Mouse (Mus musculus) heart, embryonic 13.5 days (tissue): ENCODE results near the gene Calcoco1. TPM values are rescaled to one million over a fixed set of nuclear protein-coding genes. Genes with fewer than 3 reads are reported as not detected.
A peak's percentile ranks its signal among the peaks of the same experiment; 100 is the strongest.

Source experiments
- ATAC-seq: fragments of 200-750 bp; cut with Nextera tagmentation; 2 replicates; pipeline ENCODE4 v1.8.0; 2017; ENCODE audit warnings: moderate TSS enrichment; ENCODE audit not compliant: insufficient number of reproducible peaks, low FRiP score, low TSS enrichment; ENCODE audit errors: extremely low read depth
- H3K27ac ChIP-seq: fragments of 300-500 bp; sonication (generic); replicated peaks from 2 replicates; pipeline ENCODE4 v1.5.1; 2015; ENCODE audit warnings: moderate library complexity, mild to moderate bottlenecking, inconsistent platforms
- H3K27me3 ChIP-seq: fragments of 300-500 bp; sonication (generic); replicated peaks from 2 replicates; pipeline ENCODE4 v1.6.1; 2015; ENCODE audit warnings: mild to moderate bottlenecking, inconsistent platforms
- H3K36me3 ChIP-seq: fragments of 300-500 bp; sonication (generic); 2 replicates; pipeline ENCODE4 v1.6.1; 2015; ENCODE audit warnings: mild to moderate bottlenecking, inconsistent platforms
- H3K4me1 ChIP-seq: fragments of 300-500 bp; sonication (generic); 2 replicates; pipeline ENCODE4 v1.6.1; 2015; ENCODE audit warnings: inconsistent platforms
- H3K4me2 ChIP-seq: fragments of 300-500 bp; sonication (generic); 2 replicates; pipeline ENCODE4 v1.6.1; 2015; ENCODE audit warnings: inconsistent platforms, mild to moderate bottlenecking, moderate library complexity
- H3K4me3 ChIP-seq: fragments of 300-500 bp; sonication (generic); 2 replicates; pipeline ENCODE4 v1.5.1; 2015; ENCODE audit warnings: moderate library complexity, mild to moderate bottlenecking, inconsistent platforms
- H3K9ac ChIP-seq: fragments of 300-500 bp; sonication (generic); 2 replicates; pipeline ENCODE4 v1.6.1; 2015; ENCODE audit warnings: inconsistent platforms, mild to moderate bottlenecking, moderate library complexity
- H3K9me3 ChIP-seq: fragments of 300-500 bp; sonication (generic); 2 replicates; pipeline ENCODE4 v1.6.1; 2016; ENCODE audit warnings: inconsistent platforms
- WGBS: fragments of 180-500 bp; shearing (Covaris S2); methylation state at CpG from one replicate; pipeline ENCODE4 v1.1.7; 2015; ENCODE audit warnings: mixed read lengths; 5-methylcytosine and 5-hydroxymethylcytosine counted together
- polyA plus RNA-seq: library from polyadenylated mRNA; unstranded; fragments of >200 nt; fragmentation: Nextera tagmentation; extraction: Ambion mirVana; gene quantifications from 2 replicates; pipeline ENCODE4 v1.2.1, GENCODE M21; 2015

Calcoco1 gene
- polyA plus RNA-seq, 1 experiment from 2014 or later, result 50.8 TPM

- peaks cover 90% of the 10 kb centered on the region for H3K27me3 ChIP-seq
- H3K9me3 ChIP-seq, result no peaks in the 10 kb centered on the region
- 83% methylated on average over 19 of the region's 19 CpGs for WGBS
- peaks cover 7% of the 10 kb centered on the region for H3K4me1 ChIP-seq
- H3K9ac ChIP-seq, result no peak overlapping the region
- no peaks in the 10 kb centered on the region for H3K36me3 ChIP-seq
- no peak overlapping the region for H3K27ac ChIP-seq
- no peak for ATAC-seq
- no peak overlapping the region for H3K4me2 ChIP-seq
- H3K4me3 ChIP-seq, result no peak overlapping the region
Observed at GRCm38 (mm10) chr15:102737092-102737491, 15.1 kb upstream of the Calcoco1 start.

GRCm38 (mm10) chr15:102736127-102736944 is 14.4 kb upstream of the Calcoco1 start:
- H3K36me3 ChIP-seq, result no peaks in the 10 kb centered on the region
- peak overlapping the region; percentile 42 for H3K4me3 ChIP-seq
- H3K4me2 ChIP-seq, result peak overlapping the region; percentile 68
- H3K27me3 ChIP-seq, result peaks cover 82% of the 10 kb centered on the region
- WGBS, result 13% methylated on average over 31 of the region's 36 CpGs
- peak overlapping the region; percentile 67 for H3K9ac ChIP-seq
- no peak; the same call in 1 of the 2 replicates for ATAC-seq
- H3K27ac ChIP-seq, result no peak overlapping the region
- H3K9me3 ChIP-seq, result no peaks in the 10 kb centered on the region
- peaks cover 7% of the 10 kb centered on the region for H3K4me1 ChIP-seq

DNA sequence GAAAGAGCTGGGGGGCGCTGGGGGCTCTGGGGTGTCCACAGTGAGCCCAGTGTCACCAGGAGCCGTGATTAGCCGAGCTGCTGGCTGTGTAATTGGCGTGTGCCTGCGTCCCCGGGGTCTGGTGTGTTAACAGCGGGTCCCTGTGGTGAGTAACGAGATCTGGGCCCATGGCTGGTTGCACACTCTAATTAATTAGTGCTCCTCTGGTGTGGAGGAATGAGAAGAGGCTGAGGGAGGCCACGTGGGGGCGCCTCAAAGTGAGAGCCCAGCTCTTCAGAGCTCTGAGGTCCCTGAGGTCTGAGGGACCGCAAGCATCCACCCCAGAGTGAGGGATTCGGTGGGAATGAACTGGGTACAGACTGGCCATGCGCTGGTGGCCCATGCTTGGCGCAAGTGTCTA is 13.1 kb upstream of the Calcoco1 start:
- no peak overlapping the region for H3K27ac ChIP-seq
- no peaks in the 10 kb centered on the region for H3K9me3 ChIP-seq
- H3K4me2 ChIP-seq, result no peak overlapping the region
- peaks cover 79% of the 10 kb centered on the region for H3K27me3 ChIP-seq
- no peak overlapping the region for H3K4me3 ChIP-seq
- ATAC-seq, result no peak
- no peak overlapping the region for H3K9ac ChIP-seq
- WGBS, result 43% methylated on average over 14 of the region's 14 CpGs
- H3K4me1 ChIP-seq, result peaks cover 7% of the 10 kb centered on the region
- no peaks in the 10 kb centered on the region for H3K36me3 ChIP-seq

DNA sequence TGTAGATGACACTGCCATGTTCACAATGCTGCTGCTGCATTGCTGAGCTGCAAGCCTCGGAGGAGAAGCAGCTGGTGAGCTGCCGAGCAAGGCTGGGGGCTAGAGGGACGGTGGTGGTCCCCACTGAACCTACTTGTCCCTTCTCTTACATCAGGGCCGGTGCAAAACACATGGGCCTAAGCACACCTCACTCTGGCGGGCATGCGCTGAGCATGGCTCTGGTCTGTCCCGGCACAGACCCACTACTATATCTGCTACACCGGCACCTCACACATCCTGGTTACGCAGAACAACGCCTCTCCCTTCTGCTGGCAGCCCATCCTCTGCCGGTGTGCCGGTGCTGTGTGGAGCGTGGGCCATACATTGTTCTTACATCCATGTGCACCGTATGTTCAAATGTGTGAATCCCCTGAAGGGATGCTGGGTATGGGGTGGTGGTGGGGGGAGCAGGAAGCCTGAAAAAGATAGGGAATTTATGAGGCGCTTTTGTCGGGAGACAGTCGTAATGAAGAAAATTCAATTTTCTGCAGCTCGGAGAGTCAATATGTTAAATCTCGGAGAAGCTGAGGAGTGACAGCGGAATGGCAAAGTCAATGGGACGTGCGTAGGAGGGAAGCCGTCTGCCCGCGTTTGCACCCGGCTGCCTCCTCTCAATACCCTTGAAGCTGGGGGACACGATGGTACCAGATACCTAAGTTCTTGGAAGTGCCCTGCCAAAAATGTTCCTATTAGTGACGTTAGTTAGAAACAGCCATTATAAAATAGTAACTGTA is 12.0 kb upstream of the Calcoco1 start:
- 79% methylated on average over 28 of the region's 28 CpGs for WGBS
- Histone ChIP-seq H3K27me3 (peaks cover 73% of the 10 kb centered on the region), H3K27ac (no peak overlapping the region), H3K36me3 (no peaks in the 10 kb centered on the region), H3K4me3 (no peak overlapping the region), H3K4me2 (no peak overlapping the region), H3K9ac (no peak overlapping the region), H3K4me1 (peaks cover 7% of the 10 kb centered on the region), H3K9me3 (no peaks in the 10 kb centered on the region)
- no peak for ATAC-seq

GRCm38 (mm10) chr15:102733233-102733632 is 11.3 kb upstream of the Calcoco1 start:
- Histone ChIP-seq H3K4me2 (no peak overlapping the region), H3K27ac (no peak overlapping the region), H3K36me3 (no peaks in the 10 kb centered on the region), H3K27me3 (peaks cover 72% of the 10 kb centered on the region), H3K4me3 (no peak overlapping the region), H3K9me3 (no peaks in the 10 kb centered on the region), H3K9ac (no peak overlapping the region), H3K4me1 (peaks cover 7% of the 10 kb centered on the region)
- 66% methylated on average over 5 of the region's 5 CpGs for WGBS
- no peak for ATAC-seq

GRCm38 (mm10) chr15:102732406-102732805 is 10.4 kb upstream of the Calcoco1 start:
- WGBS, result 81% methylated on average over 6 of the region's 6 CpGs
- peaks cover 68% of the 10 kb centered on the region for H3K27me3 ChIP-seq

GRCm38 (mm10) chr15:102727951-102728350 is 6.0 kb upstream of the Calcoco1 start:
- H3K36me3 ChIP-seq, result no peaks in the 10 kb centered on the region
- no peak overlapping the region for H3K4me3 ChIP-seq
- H3K4me2 ChIP-seq, result no peak overlapping the region
- peaks cover 23% of the 10 kb centered on the region for H3K27me3 ChIP-seq
- H3K27ac ChIP-seq, result no peak overlapping the region
- 54% methylated on average over 2 of the region's 2 CpGs for WGBS
- ATAC-seq, result no peak
- H3K9me3 ChIP-seq, result no peaks in the 10 kb centered on the region
- H3K9ac ChIP-seq, result no peak overlapping the region
- H3K4me1 ChIP-seq, result peaks cover 2% of the 10 kb centered on the region; the same call in 1 of the 2 replicates

More at GRCm38 (mm10) chr15:102732406-102732805, 10.4 kb upstream of the Calcoco1 start:
- H3K4me2 ChIP-seq, result no peak overlapping the region
- H3K4me1 ChIP-seq, result peaks cover 7% of the 10 kb centered on the region
- no peak overlapping the region for H3K9ac ChIP-seq
- H3K36me3 ChIP-seq, result no peaks in the 10 kb centered on the region
- H3K4me3 ChIP-seq, result no peak overlapping the region
- H3K27ac ChIP-seq, result no peak overlapping the region
- no peak for ATAC-seq
- no peaks in the 10 kb centered on the region for H3K9me3 ChIP-seq

DNA sequence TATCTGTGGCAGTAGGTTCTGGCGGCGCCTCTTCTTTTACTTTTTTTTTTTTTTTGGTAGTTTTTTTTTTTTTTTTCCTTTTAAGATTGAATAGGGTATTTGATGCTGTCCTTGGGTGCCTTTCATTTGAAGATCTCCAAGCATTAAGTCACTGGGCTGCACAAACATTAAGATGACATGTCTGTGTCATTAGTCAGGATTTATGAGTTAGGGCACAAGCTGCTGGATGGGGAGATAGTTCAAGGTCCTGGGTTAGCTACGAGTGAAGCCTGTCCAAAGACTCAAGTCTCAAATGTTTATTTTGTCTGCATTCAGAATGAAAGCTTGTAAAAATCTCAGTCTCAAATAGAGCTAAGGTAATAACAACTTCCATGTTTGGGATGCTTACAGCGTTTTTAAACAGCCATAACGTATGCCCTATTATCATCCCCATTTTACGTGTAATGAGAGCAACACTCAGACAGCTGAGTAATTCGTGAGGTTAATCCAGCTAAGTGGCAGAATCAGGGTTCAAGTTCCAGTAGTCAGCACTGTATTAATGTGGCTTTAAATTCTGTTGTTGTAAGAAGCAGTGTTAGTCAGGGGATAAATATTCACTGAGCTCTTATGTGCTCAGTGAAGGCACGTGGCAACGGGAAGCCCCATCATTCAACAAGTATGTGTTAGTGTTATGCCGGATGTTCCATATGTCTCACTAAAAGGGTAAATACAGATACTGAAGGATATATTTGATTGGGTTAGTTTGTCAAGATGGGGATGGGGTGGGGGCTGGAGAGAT is 1.6 kb upstream of the Calcoco1 start:
- Histone ChIP-seq H3K36me3 (peaks cover 11% of the 10 kb centered on the region), H3K4me1 (peaks cover 24% of the 10 kb centered on the region), H3K4me2 (no peak overlapping the region), H3K9ac (no peak overlapping the region), H3K27me3 (peaks cover 6% of the 10 kb centered on the region; the same call in 1 of the 2 replicates), H3K9me3 (no peaks in the 10 kb centered on the region), H3K27ac (peak overlapping the region; percentile 90; the same call in 1 of the 2 replicates), H3K4me3 (no peak overlapping the region)
- ATAC-seq, result no peak
- 83% methylated on average over 10 of the region's 10 CpGs for WGBS

DNA sequence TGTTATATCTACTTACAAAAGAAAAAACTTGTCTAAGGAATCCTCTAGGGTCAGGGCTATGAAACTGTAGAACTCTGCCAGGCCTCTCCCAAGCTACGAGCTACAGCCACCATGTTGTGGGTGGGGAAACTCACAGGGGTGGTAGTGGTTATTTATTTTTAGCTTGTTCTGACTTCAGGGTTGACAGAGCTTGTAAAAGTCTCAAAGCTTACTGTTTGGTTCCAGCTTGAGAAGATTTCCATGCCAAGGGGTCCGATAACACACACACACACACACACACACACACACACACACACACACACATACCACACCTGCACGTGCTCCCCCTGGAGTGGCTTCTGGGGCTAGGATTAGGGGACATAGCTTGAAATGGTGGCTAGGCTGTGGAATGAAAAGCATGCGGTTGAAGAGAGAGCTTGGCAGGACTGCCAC is 538 bp upstream of the Calcoco1 start:
- peak overlapping the region; percentile 81 for H3K4me3 ChIP-seq
- H3K4me2 ChIP-seq, result peak overlapping the region; percentile 87
- H3K9me3 ChIP-seq, result no peaks in the 10 kb centered on the region
- peaks cover 21% of the 10 kb centered on the region for H3K36me3 ChIP-seq
- peaks cover 24% of the 10 kb centered on the region for H3K4me1 ChIP-seq
- H3K27me3 ChIP-seq, result no peaks in the 10 kb centered on the region
- peak overlapping the region; percentile 58 for H3K9ac ChIP-seq
- WGBS, result 33% methylated on average over 4 of the region's 4 CpGs
- ATAC-seq, result no peak; the same call in 1 of the 2 replicates
- H3K27ac ChIP-seq, result peak overlapping the region; percentile 90

- H3K9me3 ChIP-seq, result no peaks in the 10 kb centered on the region
- peak overlapping the region; percentile 65 for H3K27ac ChIP-seq
- no peak for ATAC-seq
- H3K27me3 ChIP-seq, result no peaks in the 10 kb centered on the region
- peak overlapping the region; percentile 90 for H3K9ac ChIP-seq
- peak overlapping the region; percentile 81 for H3K4me3 ChIP-seq
- peaks cover 29% of the 10 kb centered on the region for H3K4me1 ChIP-seq
- H3K36me3 ChIP-seq, result peaks cover 34% of the 10 kb centered on the region
- WGBS, result 18% methylated on average over 14 of the region's 14 CpGs
- H3K4me2 ChIP-seq, result peak overlapping the region; percentile 87
Observed at GRCm38 (mm10) chr15:102721016-102721898, 721 bp downstream of the Calcoco1 start.
